Mouse (Mus musculus) ES-E14 (cell line): Measurements from ENCODE around the gene Cpn1.

Experiments used
- CHD2 ChIP-seq: IDR thresholded peaks from 2 replicates; pipeline ENCODE4 v1.6.1; 2014; ENCODE audit warnings: mild to moderate bottlenecking, low read depth, low read length, inconsistent platforms
- ZNF384 ChIP-seq: IDR thresholded peaks from 2 replicates; pipeline ENCODE4 v1.6.1; 2012; ENCODE audit warnings: low read depth, low read length, inconsistent platforms

- TF ChIP-seq CHD2, result no peak
- TF ChIP-seq ZNF384, result no peak
Observed at GRCm38 (mm10) chr19:44019739-44020138, 33.4 kb upstream of the Cpn1 start.
